Mouse (Mus musculus): ENCODE results near the gene 1810055G02Rik.

DNA sequence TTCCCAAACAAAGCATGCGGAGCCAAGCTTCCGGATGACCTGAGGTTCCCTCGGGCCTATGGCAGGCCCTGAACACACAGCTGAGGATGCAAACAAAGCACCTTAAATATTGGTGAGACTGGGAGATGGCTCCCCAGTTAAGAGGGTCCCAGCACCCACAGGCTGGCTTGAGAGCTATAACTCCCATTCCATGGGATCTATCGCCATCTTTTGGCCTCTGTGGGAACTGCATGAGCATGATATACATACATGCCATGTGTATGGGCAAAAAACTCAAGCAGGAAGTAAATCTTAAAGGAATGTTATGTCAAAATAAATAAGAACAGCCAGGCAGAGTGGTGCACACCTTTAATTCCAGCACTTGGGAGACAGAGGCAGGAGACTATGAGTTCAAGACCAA lies 15.8 kb downstream of the 1810055G02Rik start:
- TF ChIP-seq MAFK (IDR thresholded peaks at IDR 0.05; ENCODE audit: borderline replicate concordance, low read depth, low read length), result no peak
- no peak for TF ChIP-seq USF1 (IDR thresholded peaks at IDR 0.05; ENCODE audit: low read depth, low read length)
- no peak for TF ChIP-seq ZNF384 (IDR thresholded peaks at IDR 0.05; ENCODE audit: low read depth, low read length)
- no peak for TF ChIP-seq POLR2A (IDR thresholded peaks at IDR 0.05; ENCODE audit: control insufficient read depth in 1 of 2, insufficient read depth in 1 of 2, low read depth in 1 of 2, low read length in 2 of 2, poor library complexity in 1 of 2)
- peak; percentile 31; the same call in 1 of the 2 replicates for TF ChIP-seq MAX (IDR thresholded peaks at IDR 0.05; ENCODE audit: low read length)
- no peak for TF ChIP-seq E2F4 (IDR thresholded peaks at IDR 0.05; ENCODE audit: borderline replicate concordance, low read depth, low read length)
- TF ChIP-seq EP300 (IDR thresholded peaks at IDR 0.05; ENCODE audit: low read depth in 1 of 2, low read length in 2 of 2), result no peak
- TF ChIP-seq USF2 (IDR thresholded peaks at IDR 0.05; ENCODE audit: borderline replicate concordance in 1 of 2, insufficient read depth in 1 of 2, low read depth in 1 of 2, low read length in 2 of 2), result no peak
